Mouse (Mus musculus) brain, embryonic 18.5 days (tissue): Measurements from ENCODE around the gene Acss1.

Source experiments
- DNase-seq: peaks from one replicate; pipeline ENCODE4 v3.0.0-alpha.2; 2012; ENCODE audit warnings: low read depth, low spot score

The Acss1 gene

GRCm38 (mm10) chr2:150569847-150570590 is 98.3 kb downstream of the Acss1 start, which contains the start of gene Cst7:
TSS of gene Cst7 (plus strand) at chr2:150570415.
- no peak for DNase-seq
